Mouse (Mus musculus) heart, postnatal 25 days (tissue): ENCODE results near the gene Tmem14a. TPM values are rescaled to one million over a fixed set of nuclear protein-coding genes. Genes with fewer than 3 reads are reported as not detected.
"Not testable (repeated sequence)": the region's sequence is repeated elsewhere in the genome, so short reads cannot be mapped to it uniquely, and the experiment has no call there.

Source experiments
- DNase-seq: peaks from one replicate; pipeline ENCODE4 v3.0.0; 2022; ENCODE audit warnings: low spot score
- intact Hi-C: fragments of 180-260 bp; cut with DNase I; formaldehyde crosslinking; loops from one replicate; pipeline ENCODE4 v1.15.1; 2025
- total RNA-seq, 2 experiments: library from RNA; stranded (reverse); gene quantifications; 2 replicates each; pipeline ENCODE4 v1.2.3; 2021

The Tmem14a gene
- total RNA-seq, 2 experiments from 2014 or later: 1.8 to 2.9 TPM

- DNase-seq: no peak
- intact Hi-C loops: no loop called here
Observed at GRCm38 (mm10) chr1:21251661-21252060, 33.3 kb downstream of the Tmem14a start.

- intact Hi-C loops: no loop called here
- no peak for DNase-seq
Observed at GRCm38 (mm10) chr1:21252566-21253302, 34.4 kb downstream of the Tmem14a start.

GRCm38 (mm10) chr1:21253303-21253650 lies 34.9 kb downstream of the Tmem14a start:
- no peak for DNase-seq
- intact Hi-C loops: no loop called here

- intact Hi-C loops: no loop called here
- no peak for DNase-seq
Observed at GRCm38 (mm10) chr1:21253856-21254255, 35.5 kb downstream of the Tmem14a start.

GRCm38 (mm10) chr1:21255625-21256345 lies 37.4 kb downstream of the Tmem14a start:
- intact Hi-C loops: no loop called here
- no peak for DNase-seq

- DNase-seq: no peak
- intact Hi-C loops: no loop called here
Observed at GRCm38 (mm10) chr1:21256391-21256790, 38.0 kb downstream of the Tmem14a start.

GRCm38 (mm10) chr1:21256871-21257270 lies 38.5 kb downstream of the Tmem14a start:
- intact Hi-C loops: no loop called here
- DNase-seq: no peak

- intact Hi-C loops, DNase-seq: not testable (repeated sequence)
Observed at GRCm38 (mm10) chr1:21259981-21260380, 41.6 kb downstream of the Tmem14a start.

- intact Hi-C loops: no loop called here
- no peak for DNase-seq
Observed at GRCm38 (mm10) chr1:21262401-21262800, 44.0 kb downstream of the Tmem14a start.

GRCm38 (mm10) chr1:21263986-21264385 lies 45.6 kb downstream of the Tmem14a start:
- intact Hi-C loops: no loop called here
- DNase-seq: no peak

- no peak for DNase-seq
- intact Hi-C loops: no loop called here
Observed at GRCm38 (mm10) chr1:21264747-21265146, 46.4 kb downstream of the Tmem14a start.

- intact Hi-C loops: no loop called here
- DNase-seq: no peak
Observed at GRCm38 (mm10) chr1:21266766-21267165, 48.4 kb downstream of the Tmem14a start.

- DNase-seq, intact Hi-C loops: not testable (repeated sequence)
Observed at GRCm38 (mm10) chr1:21267466-21267865, 49.1 kb downstream of the Tmem14a start.

- intact Hi-C loops: loop anchor here (1.0 to 5.0 kb wide), 3 partner anchors 53 to 334 kb away; partner anchors contain the start of gene Tmem14a
- peak; percentile 44 for DNase-seq
Observed at GRCm38 (mm10) chr1:21271343-21272055, 53.1 kb downstream of the Tmem14a start.

- DNase-seq: peak; percentile 5
- intact Hi-C loops: loop anchor here (5.0 kb wide), 1 partner anchor 335 kb away; no protein-coding TSS in a partner anchor
Observed at GRCm38 (mm10) chr1:21272056-21272431, 53.7 kb downstream of the Tmem14a start.

- intact Hi-C loops: loop anchor here (5.0 kb wide), 1 partner anchor 336 kb away; no protein-coding TSS in a partner anchor
- DNase-seq: no peak
Observed at GRCm38 (mm10) chr1:21273091-21273490, 54.7 kb downstream of the Tmem14a start.

GRCm38 (mm10) chr1:21274437-21275040 lies 56.2 kb downstream of the Tmem14a start:
- DNase-seq: no peak
- intact Hi-C loops: loop anchor here (5.0 kb wide), 1 partner anchor 337 kb away; no protein-coding TSS in a partner anchor

GRCm38 (mm10) chr1:21275366-21275765 lies 57.0 kb downstream of the Tmem14a start:
- DNase-seq, intact Hi-C loops: not testable (repeated sequence)

- DNase-seq, intact Hi-C loops: not testable (repeated sequence)
Observed at GRCm38 (mm10) chr1:21276158-21276557, 57.8 kb downstream of the Tmem14a start.
